In the genomic region with DNA sequence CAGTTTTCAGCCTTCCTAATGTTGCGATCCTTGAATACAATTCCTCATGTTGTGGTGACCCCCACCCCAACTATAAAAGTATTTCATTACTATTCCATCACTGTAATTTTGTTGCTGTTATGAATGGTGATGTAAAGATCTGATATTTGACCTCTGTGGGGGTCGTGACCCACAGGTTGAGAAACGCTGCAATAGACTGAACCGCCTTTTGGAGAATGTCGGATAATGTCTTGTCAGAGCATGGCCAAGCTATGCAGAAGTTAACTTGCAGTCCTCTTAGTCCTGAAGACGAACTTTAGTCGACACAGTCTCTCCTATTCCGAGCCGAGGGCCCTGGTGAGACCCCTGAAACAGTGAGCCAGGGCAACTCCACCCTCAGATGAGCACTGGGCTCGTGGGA, we compare ENCODE assay signal across 17 mouse cellular contexts.
"Had no signal": no experiment of that assay in that cellular context is flagged by ENCODE, and none has a peak within 500 bp of the region (broad histone marks: within the 10 kb centered on the region; RNA-seq: fewer than 3 reads in every experiment).

No protein-coding gene starts in this region.

- H3K9me3 ChIP-seq: neural tube, embryonic 13.5 days; neural tube, embryonic 15.5 days; stomach, embryonic 15.5 days had no signal

- DNase-seq: retina, postnatal 1 day; right cerebral cortex, adult 18-20 months; right cerebral cortex, postnatal 14 days; right cerebral cortex, postnatal 25 days; right cerebral cortex, postnatal 4 days; spleen, adult 18-20 months; thymus, adult 18-20 months; thymus, adult 2 months; thymus, postnatal 14 days; thymus, postnatal 25 days; thymus, postnatal 36 days; thymus, postnatal 4 days had no signal

- H3K4me1 ChIP-seq: neural tube, embryonic 12.5 days; neural tube, embryonic 13.5 days; neural tube, embryonic 15.5 days; stomach, embryonic 15.5 days had no signal

- H3K9ac ChIP-seq: neural tube, embryonic 12.5 days; neural tube, embryonic 13.5 days; neural tube, embryonic 15.5 days; stomach, embryonic 15.5 days had no signal

- H3K27ac ChIP-seq: neural tube, embryonic 12.5 days; neural tube, embryonic 13.5 days; neural tube, embryonic 15.5 days; stomach, embryonic 15.5 days; stomach, postnatal 0 days had no signal

- H3K4me3 ChIP-seq: neural tube, embryonic 12.5 days; neural tube, embryonic 13.5 days; neural tube, embryonic 15.5 days; stomach, embryonic 15.5 days had no signal
